Mouse (Mus musculus) heart, postnatal 0 days (tissue): ENCODE results near the gene Slc25a19.

Experiments used
- CTCF ChIP-seq: IDR thresholded peaks from 2 replicates; pipeline ENCODE4 v1.5.1; 2016; ENCODE audit warnings: antibody characterized with exemption, control low read depth, low read depth
- EP300 ChIP-seq: IDR thresholded peaks from 2 replicates; pipeline ENCODE4 v1.6.1; 2016; ENCODE audit warnings: antibody characterized with exemption, low read depth

GRCm38 (mm10) chr11:115634109-115634508 lies 6.0 kb upstream of the Slc25a19 start:
- no peak for TF ChIP-seq CTCF
- TF ChIP-seq EP300 = no peak
